Mouse (Mus musculus) midbrain, postnatal 0 days (tissue): ENCODE measurements at regions not wholly inside any gene's neighbourhood (a gene's known extent, or its start where the extent isn't known, plus 50 kb on each side); places are given as distances from the start of the nearest gene placed in this dataset.
"Not testable (repeated sequence)": the region's sequence is repeated elsewhere in the genome, so short reads cannot be mapped to it uniquely, and the experiment has no call there.

Source experiments
- ATAC-seq: fragments of 200-750 bp; cut with Nextera tagmentation; 2 replicates; pipeline ENCODE4 v1.8.0; 2017; ENCODE audit warnings: moderate number of reproducible peaks, mild to moderate bottlenecking, moderate TSS enrichment, moderate library complexity; ENCODE audit not compliant: low FRiP score
- DNase-seq: peaks from one replicate; pipeline ENCODE4 v3.0.0-alpha.2; 2015; ENCODE audit warnings: low spot score
- H3K27ac ChIP-seq: fragments of 300-500 bp; sonication (generic); 2 replicates; pipeline ENCODE4 v1.5.1; 2014; ENCODE audit warnings: low read depth, mild to moderate bottlenecking, low read length, mixed read lengths
- H3K27me3 ChIP-seq: fragments of 300-500 bp; sonication (generic); 2 replicates; pipeline ENCODE4 v1.6.1; 2014; ENCODE audit warnings: low read length, control low read depth, mixed read lengths; ENCODE audit not compliant: insufficient read depth
- H3K36me3 ChIP-seq: fragments of 300-500 bp; sonication (generic); 2 replicates; pipeline ENCODE4 v1.6.1; 2014; ENCODE audit warnings: low read length, control low read depth, mixed read lengths; ENCODE audit not compliant: insufficient read depth
- H3K4me1 ChIP-seq: fragments of 300-500 bp; sonication (generic); 2 replicates; pipeline ENCODE4 v1.6.1; 2014; ENCODE audit warnings: mild to moderate bottlenecking, control low read depth, antibody characterized with exemption, low read length, mixed read lengths; ENCODE audit not compliant: insufficient read depth
- H3K4me2 ChIP-seq: fragments of 300-500 bp; sonication (generic); 2 replicates; pipeline ENCODE4 v1.6.1; 2014; ENCODE audit warnings: low read depth, mild to moderate bottlenecking, low read length, mixed read lengths; ENCODE audit not compliant: poor library complexity, severe bottlenecking
- H3K4me3 ChIP-seq: fragments of 300-500 bp; sonication (generic); 2 replicates; pipeline ENCODE4 v1.5.1; 2014; ENCODE audit warnings: low read depth, mild to moderate bottlenecking, low read length, moderate library complexity
- H3K9ac ChIP-seq: fragments of 300-500 bp; sonication (generic); replicated peaks from 2 replicates; pipeline ENCODE4 v1.6.1; 2014; ENCODE audit warnings: mild to moderate bottlenecking, low read length, moderate library complexity, mixed read lengths; ENCODE audit not compliant: poor library complexity, severe bottlenecking
- H3K9me3 ChIP-seq: fragments of 300-500 bp; sonication (generic); 2 replicates; pipeline ENCODE4 v1.6.1; 2016; ENCODE audit warnings: low read length, control low read depth
- CTCF ChIP-seq: IDR thresholded peaks from 2 replicates; pipeline ENCODE4 v1.5.1; 2016; ENCODE audit warnings: antibody characterized with exemption, mild to moderate bottlenecking
- WGBS: fragments of 180-500 bp; shearing (Covaris S2); extraction: QIAGEN DNeasy Blood & Tissue Kit; methylation state at CpG from one replicate; pipeline ENCODE4 v1.1.7; 2014; 5-methylcytosine and 5-hydroxymethylcytosine counted together

DNA sequence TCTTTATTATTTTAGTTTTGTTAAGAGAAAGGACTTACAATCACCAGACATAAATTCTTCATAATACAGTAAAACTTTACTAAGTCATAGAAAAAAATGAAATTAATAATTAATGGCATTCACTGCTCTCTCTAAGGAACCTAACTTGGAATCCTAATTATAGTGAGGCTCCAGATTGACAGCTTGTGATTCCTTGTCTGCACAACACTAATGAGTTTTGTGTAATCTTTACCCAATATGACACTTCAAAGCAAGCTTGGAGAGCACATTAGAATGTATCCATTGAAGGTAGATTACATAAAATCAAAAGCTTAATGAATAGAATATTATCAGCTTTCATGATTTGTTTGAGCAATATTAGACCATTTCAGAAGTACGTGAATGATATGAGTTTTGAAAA, 1914.7 kb downstream of the Efna5 start:
- no peak for ATAC-seq
- Histone ChIP-seq H3K4me3 (no peak overlapping the region), H3K27ac (no peak overlapping the region), H3K9ac (no peak overlapping the region), H3K4me2 (no peak overlapping the region), H3K9me3 (no peaks in the 10 kb centered on the region), H3K36me3 (no peaks in the 10 kb centered on the region), H3K27me3 (no peaks in the 10 kb centered on the region), H3K4me1 (no peaks in the 10 kb centered on the region)
- 34% methylated on average over 1 of the region's 1 CpGs for WGBS
- no peak for TF ChIP-seq CTCF
- DNase-seq, result no peak

DNA sequence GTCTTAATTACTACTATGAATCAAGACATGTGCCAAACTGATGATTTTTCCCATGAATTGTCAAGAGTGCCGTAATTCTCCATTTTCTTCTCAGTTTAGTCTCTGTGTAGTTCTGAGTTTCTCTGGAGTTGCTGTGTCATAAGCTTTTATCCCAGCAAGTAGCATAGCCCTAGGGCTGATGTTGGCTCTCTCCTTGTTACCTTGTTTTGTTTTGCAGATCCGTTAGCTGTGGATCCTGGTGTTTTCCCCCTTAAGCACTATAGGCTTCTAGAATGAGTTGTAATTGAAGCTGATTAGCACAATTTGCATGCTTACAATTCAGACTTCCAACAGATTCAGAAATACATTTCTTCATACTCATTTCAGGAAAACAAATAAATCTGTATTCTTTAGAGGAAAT, 1915.5 kb downstream of the Efna5 start:
- TF ChIP-seq CTCF, result no peak
- DNase-seq, result peak; percentile 20
- 45% methylated on average over 2 of the region's 2 CpGs for WGBS

GRCm38 (mm10) chr17:60951464-60951863, 1929.7 kb downstream of the Efna5 start:
- Histone ChIP-seq H3K27ac (no peak overlapping the region), H3K4me1 (no peaks in the 10 kb centered on the region), H3K9me3 (no peaks in the 10 kb centered on the region), H3K4me3 (no peak overlapping the region), H3K36me3 (no peaks in the 10 kb centered on the region), H3K27me3 (no peaks in the 10 kb centered on the region), H3K4me2 (no peak overlapping the region), H3K9ac (no peak overlapping the region)
- no peak for TF ChIP-seq CTCF
- no peak for DNase-seq
- no peak for ATAC-seq
- WGBS, result 50% methylated on average over 1 of the region's 1 CpGs

More for the DNA sequence above, 1915.5 kb downstream of the Efna5 start:
- ATAC-seq, result no peak
- no peaks in the 10 kb centered on the region for H3K36me3 ChIP-seq
- H3K4me3 ChIP-seq, result no peak overlapping the region
- no peak overlapping the region for H3K27ac ChIP-seq
- H3K4me1 ChIP-seq, result no peaks in the 10 kb centered on the region
- H3K9me3 ChIP-seq, result no peaks in the 10 kb centered on the region
- H3K4me2 ChIP-seq, result no peak overlapping the region
- H3K27me3 ChIP-seq, result no peaks in the 10 kb centered on the region
- H3K9ac ChIP-seq, result no peak overlapping the region

GRCm38 (mm10) chr17:60937754-60938508, 1924.8 kb upstream of the Nudt12 start:
- H3K36me3 ChIP-seq, result no peaks in the 10 kb centered on the region
- H3K4me1 ChIP-seq, result no peaks in the 10 kb centered on the region
- H3K27ac ChIP-seq, result no peak overlapping the region
- 82% methylated on average over 1 of the region's 1 CpGs for WGBS
- no peak for TF ChIP-seq CTCF
- no peaks in the 10 kb centered on the region for H3K9me3 ChIP-seq
- H3K4me3 ChIP-seq, result no peak overlapping the region
- DNase-seq (no peak), ATAC-seq (no peak)
- H3K27me3 ChIP-seq, result no peaks in the 10 kb centered on the region
- H3K9ac ChIP-seq, result no peak overlapping the region
- H3K4me2 ChIP-seq, result no peak overlapping the region

DNA sequence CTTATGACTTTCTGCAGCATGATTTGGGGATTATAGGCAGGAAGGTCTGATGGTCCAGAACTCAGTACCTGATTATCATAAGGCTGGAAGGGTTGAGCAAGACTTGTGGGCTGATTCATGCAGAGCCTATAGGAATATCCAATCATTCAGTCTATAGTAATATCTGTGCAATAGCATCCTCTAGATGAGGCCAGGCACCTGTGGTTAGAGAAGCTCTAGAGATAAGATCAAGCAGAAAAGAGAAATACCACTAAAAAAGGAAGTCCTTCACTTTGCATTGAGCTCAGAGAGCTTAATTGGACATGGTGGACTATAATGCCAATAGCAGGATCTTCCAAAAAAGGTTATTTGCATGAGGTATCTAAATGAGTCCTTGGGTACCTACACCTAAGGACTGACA, 1921.1 kb upstream of the Nudt12 start:
- no peak for ATAC-seq
- no peak overlapping the region for H3K27ac ChIP-seq
- no peak overlapping the region for H3K4me3 ChIP-seq
- TF ChIP-seq CTCF, result no peak
- H3K27me3 ChIP-seq, result no peaks in the 10 kb centered on the region
- DNase-seq, result no peak
- H3K9ac ChIP-seq, result no peak overlapping the region
- no peaks in the 10 kb centered on the region for H3K4me1 ChIP-seq
- no peaks in the 10 kb centered on the region for H3K9me3 ChIP-seq
- H3K36me3 ChIP-seq, result no peaks in the 10 kb centered on the region
- no peak overlapping the region for H3K4me2 ChIP-seq

- Histone ChIP-seq H3K4me3 (no peak overlapping the region), H3K9ac (no peak overlapping the region), H3K27ac (no peak overlapping the region), H3K36me3 (no peaks in the 10 kb centered on the region), H3K9me3 (no peaks in the 10 kb centered on the region), H3K4me2 (no peak overlapping the region), H3K4me1 (no peaks in the 10 kb centered on the region), H3K27me3 (no peaks in the 10 kb centered on the region)
- WGBS, result 82% methylated on average over 13 of the region's 13 CpGs
- TF ChIP-seq CTCF, result no peak
- DNase-seq (peak; percentile 85), ATAC-seq (peak; percentile 52; the same call in 1 of the 2 replicates)
Measured at GRCm38 (mm10) chr17:60925822-60926383, 1912.7 kb upstream of the Nudt12 start.

GRCm38 (mm10) chr17:60882721-60883120, 1869.5 kb upstream of the Nudt12 start:
- not testable (repeated sequence) for ATAC-seq, H3K4me1 ChIP-seq, H3K9me3 ChIP-seq, DNase-seq, H3K9ac ChIP-seq, H3K4me3 ChIP-seq, H3K4me2 ChIP-seq, H3K27me3 ChIP-seq, H3K27ac ChIP-seq, H3K36me3 ChIP-seq
- 89% methylated on average over 1 of the region's 1 CpGs for WGBS
